Mouse (Mus musculus): ENCODE data around the gene Fam3b. TPM values are rescaled to one million over a fixed set of nuclear protein-coding genes. Genes with fewer than 3 reads are reported as not detected.

The Fam3b gene
- total RNA-seq, 2 experiments from 2014 or later = not detected

- no peak for DNase-seq (ENCODE audit: low spot score in 2 of 2)
Observed at GRCm38 (mm10) chr16:97423627-97424026, 91.0 kb downstream of the Fam3b start.

- DNase-seq (ENCODE audit: low spot score in 2 of 2) = no peak
Observed at GRCm38 (mm10) chr16:97421671-97422070, 92.9 kb downstream of the Fam3b start.

Other genes starting within 250 kb of the Fam3b start
- 1 to 10 TPM; 2.1 to 3.3 TPM for gene Bace2, start 158.1 kb downstream of the Fam3b start, total RNA-seq (2021)
- gene Mx1, start 51.9 kb downstream of the Fam3b start, total RNA-seq (2021) = under 1 TPM; 0.62 to 0.86 TPM
- not detected for gene Tmprss2, start 96.4 kb upstream of the Fam3b start, total RNA-seq (2021)
- 1 to 10 TPM in 1 of 2 experiments, under 1 TPM in 1; 0.92 to 1.3 TPM for gene Ripk4, start 249.0 kb upstream of the Fam3b start, total RNA-seq (2021)

Data from layer of hippocampus, adult 18-20 months (tissue).